Mouse (Mus musculus): Measurements from ENCODE around the gene Rassf6.

The Rassf6 gene

GRCm38 (mm10) chr5:90640286-90641217 lies at the start of gene Rassf6:
TSS of gene Rassf6 (minus strand) at chr5:90640657.
- DNase-seq, result no peak

DNA sequence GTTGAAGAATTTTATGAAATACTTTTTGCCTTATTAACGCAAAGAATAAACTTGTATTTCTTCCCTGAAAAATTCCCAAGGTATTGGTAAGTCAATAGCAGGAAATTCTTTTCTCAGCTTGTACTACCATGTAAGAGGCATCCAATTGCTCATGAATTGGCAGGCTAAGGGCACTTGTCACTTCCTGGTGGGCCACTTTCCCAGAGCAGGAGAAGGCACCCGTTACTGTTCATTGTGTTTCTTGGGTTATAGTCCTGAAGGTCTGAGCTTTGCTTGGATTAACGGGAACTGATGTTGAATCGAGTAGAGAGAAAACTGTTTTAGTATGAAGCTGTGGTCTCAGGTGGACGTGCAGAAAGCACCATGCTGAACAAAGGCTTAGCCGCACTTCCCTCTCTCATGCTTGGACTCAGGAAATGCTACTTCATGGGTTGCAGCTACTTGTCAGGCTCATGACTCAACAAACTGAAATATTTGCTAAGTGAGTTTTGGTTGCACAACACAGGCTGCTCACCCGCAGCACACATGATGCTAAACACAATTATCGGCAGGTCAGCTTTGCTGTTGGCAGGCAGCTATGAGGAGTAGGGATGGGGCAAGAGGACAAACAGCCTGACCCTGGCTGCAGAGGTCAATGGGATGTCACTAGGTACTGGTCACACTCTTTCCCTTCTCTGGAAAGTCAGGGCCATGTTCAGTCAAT lies 49.1 kb upstream of the Rassf6 start:
- no peak for DNase-seq

DNA sequence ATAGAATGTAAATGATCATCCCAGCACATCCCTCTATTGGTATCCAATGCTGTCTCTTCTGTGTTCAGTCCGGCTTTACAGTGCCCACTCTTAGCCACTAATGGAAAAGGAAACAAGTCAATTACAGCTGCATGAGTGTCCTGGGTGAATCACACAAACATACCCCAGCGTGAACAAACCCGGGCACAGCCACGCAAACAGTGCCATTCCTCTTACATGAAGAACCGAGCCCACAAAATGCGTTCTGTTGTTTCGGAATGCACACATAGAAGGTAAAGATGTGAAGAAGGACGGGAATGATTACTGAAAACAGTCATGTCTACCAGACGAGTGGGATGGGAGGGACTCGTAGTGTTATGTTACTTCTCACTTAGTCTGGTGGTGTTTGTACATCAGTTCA lies 47.5 kb upstream of the Rassf6 start:
- DNase-seq, result no peak

GRCm38 (mm10) chr5:90684994-90685393 lies 44.5 kb upstream of the Rassf6 start:
- no peak for DNase-seq

DNA sequence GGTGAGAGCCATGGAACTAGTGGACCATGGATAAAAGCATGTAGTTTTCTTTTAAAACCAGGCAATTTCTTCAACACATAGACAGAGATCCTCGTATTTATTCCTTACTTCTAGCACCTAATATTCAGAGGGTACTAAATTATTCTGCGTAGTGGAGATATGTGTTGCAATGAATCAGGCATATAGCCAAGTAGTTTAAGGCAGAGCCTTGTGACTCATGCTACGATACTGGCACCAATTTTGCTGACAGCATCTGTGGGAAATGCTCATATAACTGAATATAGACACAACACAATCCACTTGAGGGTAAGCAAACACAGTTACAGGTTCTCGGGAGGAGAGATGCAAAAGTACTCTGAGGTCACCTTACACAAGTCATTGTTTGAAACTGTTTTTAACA lies 41.4 kb upstream of the Rassf6 start:
- no peak for DNase-seq

DNA sequence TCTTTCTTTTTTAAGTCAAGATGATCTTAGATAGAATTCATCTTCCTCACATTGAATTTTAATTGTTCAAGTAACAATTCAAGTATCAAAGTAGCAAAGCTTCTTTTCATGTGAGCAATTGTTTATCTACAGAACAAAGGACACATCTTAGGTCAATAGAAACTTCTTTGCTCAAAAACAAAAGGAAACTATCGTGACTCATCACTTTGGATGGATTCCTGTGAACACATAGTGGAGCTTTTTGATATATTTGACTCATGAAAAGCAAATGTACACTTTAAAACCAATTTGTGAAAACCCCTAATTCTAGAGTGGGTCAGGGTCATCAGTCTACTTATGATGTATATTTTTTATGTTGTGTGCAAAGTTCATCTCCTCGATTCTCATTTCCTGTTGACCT lies 37.1 kb upstream of the Rassf6 start:
- DNase-seq, result no peak

GRCm38 (mm10) chr5:90661852-90662251 lies 21.4 kb upstream of the Rassf6 start:
- DNase-seq, result no peak

DNA sequence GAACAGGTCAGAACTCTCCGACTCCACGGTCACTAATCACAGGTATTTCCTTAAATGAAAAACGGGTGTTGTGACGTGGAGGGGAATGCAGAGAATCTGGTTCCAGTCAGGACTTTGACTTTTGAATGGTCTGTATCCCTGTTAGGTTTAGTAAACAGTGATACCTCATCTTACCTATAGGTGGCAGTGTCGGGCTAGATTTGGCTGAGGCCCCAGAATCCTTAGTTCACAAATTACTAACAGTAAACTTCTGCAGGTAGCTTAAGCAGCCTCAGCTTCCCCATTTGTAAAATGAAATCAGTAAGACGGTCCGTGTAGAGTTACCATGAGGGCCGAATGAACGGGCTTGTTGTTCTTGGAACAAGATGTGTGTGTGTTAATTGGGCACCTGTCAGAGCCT lies 21.0 kb upstream of the Rassf6 start:
- no peak for DNase-seq

GRCm38 (mm10) chr5:90660411-90660810 lies 20.0 kb upstream of the Rassf6 start:
- DNase-seq, result no peak

- no peak for DNase-seq
Measured at GRCm38 (mm10) chr5:90656681-90657080, 16.2 kb upstream of the Rassf6 start.

DNA sequence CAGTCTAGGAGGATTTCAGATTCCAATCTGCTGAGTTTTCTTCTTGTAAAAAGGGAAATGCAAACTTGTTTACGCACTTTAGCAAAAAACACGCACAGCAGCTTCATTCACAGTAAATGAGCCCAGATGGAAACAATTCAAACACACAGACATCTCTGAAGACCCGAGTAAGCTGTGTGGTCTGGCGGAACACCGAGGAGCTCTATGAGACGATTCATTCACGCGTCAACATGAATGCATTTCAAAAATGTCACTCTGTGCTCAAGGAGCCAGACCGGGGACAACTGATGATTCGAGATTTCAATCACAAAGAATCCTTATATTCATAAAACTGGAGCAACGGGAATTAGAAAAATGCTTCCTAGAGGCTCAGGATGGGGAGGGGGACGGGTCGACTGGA lies 15.4 kb upstream of the Rassf6 start:
- no peak for DNase-seq

- DNase-seq, result no peak
Measured at GRCm38 (mm10) chr5:90654798-90655197, 14.3 kb upstream of the Rassf6 start.

DNA sequence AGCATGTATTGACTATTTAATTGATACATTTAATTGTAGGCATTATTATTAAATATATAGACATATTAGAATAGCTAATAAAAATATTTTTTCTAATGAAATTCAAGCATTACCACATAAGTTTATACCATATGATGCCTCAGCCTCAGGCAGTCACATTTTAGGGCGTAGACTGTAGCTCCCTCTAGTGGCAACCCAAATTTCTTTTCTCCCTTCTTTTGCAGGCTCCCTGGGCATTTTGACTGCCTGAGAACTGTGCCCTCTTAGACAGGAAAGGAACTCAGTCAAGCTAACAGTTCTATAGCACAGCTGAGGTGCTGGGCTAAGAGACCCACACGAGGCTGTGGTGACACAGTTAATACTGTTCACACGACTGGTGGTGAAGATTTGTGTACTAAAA lies 12.3 kb upstream of the Rassf6 start:
- peak; percentile 13 for DNase-seq

GRCm38 (mm10) chr5:90650466-90651150 lies 10.2 kb upstream of the Rassf6 start:
- no peak for DNase-seq

- no peak for DNase-seq
Measured at GRCm38 (mm10) chr5:90647473-90647872, 7.0 kb upstream of the Rassf6 start.

- DNase-seq, result no peak
Measured at GRCm38 (mm10) chr5:90646398-90646797, 5.9 kb upstream of the Rassf6 start.

GRCm38 (mm10) chr5:90645579-90645978 lies 5.1 kb upstream of the Rassf6 start:
- no peak for DNase-seq

DNA sequence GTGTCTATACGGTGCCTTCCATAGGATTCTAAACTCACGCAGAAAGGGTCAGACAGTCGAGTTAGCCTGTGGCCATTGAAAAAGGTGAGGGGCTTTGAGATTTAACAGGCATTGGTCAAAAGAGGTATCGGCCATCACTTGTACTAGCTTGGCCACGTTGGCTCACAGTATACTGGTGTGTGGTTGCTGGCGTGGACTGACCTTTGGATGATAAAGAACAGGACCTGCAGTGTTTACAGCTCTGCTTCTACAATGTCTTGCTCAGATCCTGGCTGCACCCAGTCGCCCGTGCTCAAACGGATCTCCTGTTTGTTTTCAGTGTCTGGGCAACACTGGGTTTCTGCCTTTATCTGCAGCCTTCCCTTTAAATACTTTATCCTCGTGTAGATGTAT lies 757 bp upstream of the Rassf6 start:
- DNase-seq, result no peak

DNA sequence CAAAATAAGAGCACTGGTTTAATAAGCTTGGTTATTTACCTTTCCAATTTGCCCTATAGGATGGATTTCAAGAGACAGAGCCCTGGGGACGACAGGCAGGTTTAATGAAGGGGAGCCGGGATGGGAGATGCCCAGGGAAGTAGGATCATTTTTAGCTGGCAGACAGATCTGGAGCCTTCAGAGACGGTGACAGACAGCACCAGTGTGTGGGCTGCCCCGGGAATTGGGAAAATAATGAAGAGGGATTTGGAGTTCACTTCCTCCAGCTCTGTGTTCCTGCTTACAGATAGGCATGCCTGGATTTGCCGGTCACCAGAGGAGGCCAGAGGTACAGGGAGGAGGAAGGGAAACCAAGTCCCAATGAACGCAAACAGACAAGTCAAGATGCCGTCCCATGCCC lies 5.6 kb downstream of the Rassf6 start:
- no peak for DNase-seq

DNA sequence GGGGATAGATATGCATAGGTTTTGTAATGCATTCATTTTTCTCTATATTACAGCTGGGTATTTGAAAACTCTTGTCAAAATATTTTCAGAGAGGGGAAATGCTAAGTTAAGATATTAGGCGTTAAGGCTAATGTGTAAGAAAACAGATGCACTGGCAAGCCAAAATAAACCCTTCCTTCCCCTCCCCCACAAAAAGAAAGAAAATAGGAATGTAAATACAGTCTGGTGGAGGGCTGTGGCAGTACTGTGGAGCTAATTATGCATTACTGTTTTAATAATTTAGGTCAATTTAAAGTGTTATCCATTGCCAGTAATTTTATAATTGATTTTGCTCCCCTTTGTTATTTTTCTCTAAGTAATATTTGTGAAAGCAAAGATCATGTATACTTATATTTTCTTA lies 11.9 kb downstream of the Rassf6 start:
- no peak for DNase-seq

- DNase-seq, result no peak
Measured at GRCm38 (mm10) chr5:90628011-90628410, 12.4 kb downstream of the Rassf6 start.

- no peak for DNase-seq
Measured at GRCm38 (mm10) chr5:90627423-90627822, 13.0 kb downstream of the Rassf6 start.

GRCm38 (mm10) chr5:90624708-90625425 lies 15.6 kb downstream of the Rassf6 start:
- no peak for DNase-seq

Data from cerebellum, adult 11 months (tissue).